Mouse (Mus musculus) lung, postnatal 0 days (tissue): ENCODE results near the gene Samd13. TPM values are rescaled to one million over a fixed set of nuclear protein-coding genes. Genes with fewer than 3 reads are reported as not detected.

Experiments
- ATAC-seq: fragments of 200-750 bp; cut with Nextera tagmentation; 2 replicates; pipeline ENCODE4 v1.8.0; 2017; ENCODE audit warnings: moderate library complexity
- DNase-seq: peaks from one replicate; pipeline ENCODE4 v3.0.0-alpha.2; 2016; ENCODE audit warnings: low spot score
- H3K27ac ChIP-seq: fragments of 300-500 bp; sonication (generic); 2 replicates; pipeline ENCODE4 v1.5.1; 2014; ENCODE audit warnings: antibody characterized with exemption, mild to moderate bottlenecking, low read length, mixed read lengths
- H3K27me3 ChIP-seq: fragments of 300-500 bp; sonication (generic); replicated peaks from 2 replicates; pipeline ENCODE4 v1.6.1; 2014; ENCODE audit warnings: low read length, mixed read lengths; ENCODE audit not compliant: insufficient read depth
- H3K36me3 ChIP-seq: fragments of 300-500 bp; sonication (generic); 2 replicates; pipeline ENCODE4 v1.6.1; 2014; ENCODE audit warnings: low read length, mixed read lengths; ENCODE audit not compliant: insufficient read depth
- H3K4me1 ChIP-seq: fragments of 300-500 bp; sonication (generic); 2 replicates; pipeline ENCODE4 v1.6.1; 2014; ENCODE audit warnings: antibody characterized with exemption, low read depth, low read length, mixed read lengths; ENCODE audit not compliant: insufficient read depth
- H3K4me2 ChIP-seq: fragments of 300-500 bp; sonication (generic); replicated peaks from 2 replicates; pipeline ENCODE4 v1.6.1; 2014; ENCODE audit warnings: low read depth, mild to moderate bottlenecking, low read length, moderate library complexity, mixed read lengths
- H3K4me3 ChIP-seq: fragments of 300-500 bp; sonication (generic); 2 replicates; pipeline ENCODE4 v1.5.1; 2014; ENCODE audit warnings: low read depth, low read length
- H3K9ac ChIP-seq: fragments of 300-500 bp; sonication (generic); replicated peaks from 2 replicates; pipeline ENCODE4 v1.6.1; 2014; ENCODE audit warnings: low read depth, mild to moderate bottlenecking
- H3K9me3 ChIP-seq: fragments of 300-500 bp; sonication (generic); 2 replicates; pipeline ENCODE4 v1.6.1; 2016; ENCODE audit warnings: low read length, mixed read lengths
- CTCF ChIP-seq: IDR thresholded peaks from 2 replicates; pipeline ENCODE4 v1.5.1; 2016; ENCODE audit warnings: antibody characterized with exemption, mild to moderate bottlenecking
- EP300 ChIP-seq: IDR thresholded peaks from 2 replicates; pipeline ENCODE4 v1.6.1; 2016; ENCODE audit warnings: antibody characterized with exemption, mild to moderate bottlenecking, control low read depth
- WGBS: fragments of 180-500 bp; shearing (Covaris S2); extraction: QIAGEN DNeasy Blood & Tissue Kit; methylation state at CpG from one replicate; pipeline ENCODE4 v1.1.7; 2014; 5-methylcytosine and 5-hydroxymethylcytosine counted together
- polyA plus RNA-seq: library from polyadenylated mRNA; unstranded; fragments of >200 nt; fragmentation: Nextera tagmentation; extraction: Ambion mirVana; gene quantifications from 2 replicates; pipeline ENCODE4 v1.2.1, GENCODE M21; 2015

Samd13 gene
- polyA plus RNA-seq, 1 experiment from 2014 or later, result 0.58 TPM

DNA sequence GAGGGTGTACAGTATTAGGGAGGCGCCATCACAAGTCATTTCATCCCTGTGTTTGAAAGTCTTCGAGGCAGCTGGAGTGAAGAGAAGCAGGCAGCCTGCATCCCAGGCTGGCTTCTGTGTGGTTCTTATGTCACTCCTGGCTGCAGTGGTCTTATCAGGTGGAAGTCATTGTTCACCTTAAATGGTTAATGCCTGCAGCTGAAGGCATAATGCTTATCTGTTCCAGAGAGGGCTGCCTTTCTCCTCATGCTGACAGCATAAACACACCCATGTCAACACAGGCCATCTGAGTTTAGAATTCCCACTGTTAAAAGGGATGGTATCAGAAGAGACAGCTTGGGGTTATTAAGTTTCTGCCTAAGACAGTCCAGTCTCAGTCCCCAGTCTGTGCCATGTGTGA lies 84.2 kb downstream of the Samd13 start:
- Histone ChIP-seq H3K4me3 (no peak overlapping the region), H3K27me3 (no peaks in the 10 kb centered on the region), H3K9ac (no peak overlapping the region), H3K4me2 (no peak overlapping the region), H3K36me3 (no peaks in the 10 kb centered on the region), H3K27ac (no peak overlapping the region), H3K9me3 (no peaks in the 10 kb centered on the region), H3K4me1 (no peaks in the 10 kb centered on the region)
- TF ChIP-seq EP300, result no peak
- no peak for TF ChIP-seq CTCF
- ATAC-seq, result no peak
- no peak for DNase-seq
- WGBS, result 58% methylated on average over 2 of the region's 2 CpGs

DNA sequence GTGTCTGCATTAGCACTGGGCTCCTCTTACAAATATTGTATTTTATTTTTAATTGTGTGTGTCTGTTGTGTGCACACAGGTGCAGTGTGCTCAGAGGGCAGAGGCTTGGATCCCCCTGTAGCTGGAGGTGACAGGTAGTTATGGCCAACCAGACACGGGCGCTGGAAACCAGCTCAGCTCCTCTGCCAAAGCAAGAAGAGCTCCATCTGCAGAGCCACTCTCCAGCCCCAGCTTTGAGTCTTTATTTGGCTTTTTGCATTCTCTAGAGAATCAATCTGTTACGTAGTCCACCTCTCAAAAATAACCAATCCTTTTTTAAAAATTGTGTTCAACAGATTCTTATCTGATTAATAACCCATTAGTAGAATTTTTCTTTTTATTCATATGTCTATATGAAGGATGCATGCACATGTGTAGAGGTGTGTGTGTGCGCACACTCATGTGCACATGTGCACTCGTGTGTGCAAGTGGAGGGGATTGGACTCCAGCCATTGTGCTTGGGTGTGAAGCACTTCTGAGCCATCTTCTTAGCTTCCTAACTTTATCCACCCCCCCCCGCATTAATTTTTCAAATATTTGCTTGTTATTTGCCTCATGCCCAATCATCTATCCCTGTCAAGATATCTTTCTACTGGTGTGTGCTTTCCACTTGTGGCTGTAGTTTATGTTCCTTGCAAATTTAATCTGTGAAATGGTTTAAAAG lies 86.0 kb downstream of the Samd13 start:
- ATAC-seq (no peak), DNase-seq (no peak)
- Histone ChIP-seq H3K9ac (no peak overlapping the region), H3K4me3 (no peak overlapping the region), H3K4me1 (no peaks in the 10 kb centered on the region), H3K4me2 (no peak overlapping the region), H3K27me3 (no peaks in the 10 kb centered on the region), H3K36me3 (no peaks in the 10 kb centered on the region), H3K9me3 (no peaks in the 10 kb centered on the region), H3K27ac (no peak overlapping the region)
- TF ChIP-seq EP300 (no peak), CTCF (no peak)
- WGBS, result 81% methylated on average over 6 of the region's 6 CpGs

DNA sequence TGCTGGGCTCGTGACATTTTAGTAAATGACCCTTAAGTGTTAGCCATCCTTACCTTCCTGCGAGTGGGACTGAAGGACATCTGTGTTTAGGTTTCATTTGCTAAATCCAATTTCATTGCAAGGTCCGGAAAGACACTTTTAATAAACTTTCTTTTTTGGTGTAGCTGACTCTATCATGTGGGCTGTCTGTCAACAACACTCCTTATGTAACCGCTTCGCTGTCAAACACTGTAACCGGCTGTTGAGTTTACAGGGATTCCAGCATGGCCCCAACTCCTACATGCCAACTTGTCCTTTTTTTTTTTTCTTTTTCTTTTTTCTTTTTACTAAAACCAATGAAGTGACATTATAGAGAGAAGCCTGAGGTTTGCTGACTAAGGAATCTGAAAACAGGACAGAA lies 87.0 kb downstream of the Samd13 start:
- no peak for TF ChIP-seq CTCF
- TF ChIP-seq EP300, result no peak
- H3K27me3 ChIP-seq, result no peaks in the 10 kb centered on the region
- ATAC-seq, result no peak
- WGBS, result 38% methylated on average over 6 of the region's 6 CpGs
- no peak overlapping the region for H3K4me3 ChIP-seq
- H3K9ac ChIP-seq, result no peak overlapping the region
- no peaks in the 10 kb centered on the region for H3K4me1 ChIP-seq
- peak; percentile 24 for DNase-seq
- H3K27ac ChIP-seq, result no peak overlapping the region
- H3K4me2 ChIP-seq, result no peak overlapping the region
- no peaks in the 10 kb centered on the region for H3K9me3 ChIP-seq
- no peaks in the 10 kb centered on the region for H3K36me3 ChIP-seq

DNA sequence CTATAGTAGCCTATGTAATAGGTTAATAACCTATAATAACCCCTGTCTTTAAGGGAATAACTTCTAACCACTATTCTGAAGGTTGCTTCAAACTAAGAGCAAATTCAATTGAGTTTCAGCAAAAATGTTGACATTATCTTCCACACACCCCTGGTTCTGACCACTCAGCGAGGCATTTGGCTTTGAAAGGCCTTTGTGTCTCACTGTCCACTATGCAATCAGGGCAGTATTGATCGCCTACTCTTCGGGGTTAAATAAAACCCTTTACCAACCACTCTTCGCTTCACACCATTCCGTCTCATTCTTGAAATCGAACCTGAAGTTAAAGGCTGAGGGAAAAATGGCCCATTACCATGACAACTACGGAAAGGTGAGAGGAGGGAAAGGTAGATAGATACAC lies 88.5 kb downstream of the Samd13 start:
- WGBS, result 85% methylated on average over 7 of the region's 7 CpGs
- no peak overlapping the region for H3K9ac ChIP-seq
- no peaks in the 10 kb centered on the region for H3K36me3 ChIP-seq
- H3K4me3 ChIP-seq, result no peak overlapping the region
- no peaks in the 10 kb centered on the region for H3K4me1 ChIP-seq
- H3K27ac ChIP-seq, result no peak overlapping the region
- no peaks in the 10 kb centered on the region for H3K9me3 ChIP-seq
- TF ChIP-seq EP300 (no peak), CTCF (no peak)
- DNase-seq (no peak), ATAC-seq (no peak)
- H3K4me2 ChIP-seq, result no peak overlapping the region
- H3K27me3 ChIP-seq, result no peaks in the 10 kb centered on the region

DNA sequence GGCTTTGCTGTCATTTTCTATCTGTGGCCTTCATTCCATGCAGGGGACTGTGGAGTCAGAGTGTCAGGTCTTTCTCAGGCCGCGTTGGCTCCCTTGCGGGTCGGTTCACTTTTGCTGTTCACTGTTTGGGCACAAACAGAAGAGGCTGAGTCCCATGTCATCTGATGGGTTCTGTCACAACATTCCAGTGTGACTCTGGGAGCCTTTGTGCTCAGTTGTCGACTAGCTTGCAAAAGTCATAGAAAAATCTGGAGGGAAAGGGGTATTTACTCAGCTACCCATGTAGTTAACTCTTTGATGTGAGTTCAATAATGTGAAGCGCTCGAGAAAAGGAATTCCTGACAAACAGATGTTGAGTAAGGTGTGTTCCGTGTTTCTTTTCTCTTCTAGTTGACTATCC lies 89.0 kb downstream of the Samd13 start:
- DNase-seq (no peak), ATAC-seq (no peak)
- H3K9ac ChIP-seq, result no peak overlapping the region
- H3K27me3 ChIP-seq, result no peaks in the 10 kb centered on the region
- no peak overlapping the region for H3K4me2 ChIP-seq
- H3K27ac ChIP-seq, result no peak overlapping the region
- H3K4me1 ChIP-seq, result no peaks in the 10 kb centered on the region
- no peak overlapping the region for H3K4me3 ChIP-seq
- TF ChIP-seq EP300 (no peak), CTCF (no peak)
- WGBS, result 78% methylated on average over 8 of the region's 8 CpGs
- H3K36me3 ChIP-seq, result no peaks in the 10 kb centered on the region
- H3K9me3 ChIP-seq, result no peaks in the 10 kb centered on the region

DNA sequence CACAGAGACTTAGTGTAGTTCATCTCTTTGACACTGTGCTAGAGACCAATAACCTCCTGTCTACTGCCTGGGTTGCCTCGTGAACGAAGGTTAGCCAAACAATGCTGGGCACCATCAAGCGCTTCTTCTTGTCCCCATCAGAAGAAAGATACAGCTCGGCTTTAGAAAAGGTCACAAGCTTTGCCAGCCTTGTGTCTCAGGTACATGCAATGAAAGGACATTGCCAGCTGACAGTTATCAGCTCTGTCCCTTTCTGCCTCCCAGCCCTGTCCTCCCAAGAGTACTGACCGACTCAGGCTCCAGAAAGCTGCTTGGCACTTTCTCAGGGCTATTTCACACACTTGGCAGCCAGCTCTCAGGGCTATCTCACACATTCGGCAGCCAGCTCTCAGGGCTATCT lies 90.0 kb downstream of the Samd13 start:
- 72% methylated on average over 6 of the region's 6 CpGs for WGBS
- no peak overlapping the region for H3K4me2 ChIP-seq

More for the DNA sequence above, 90.0 kb downstream of the Samd13 start:
- Histone ChIP-seq H3K27ac (no peak overlapping the region), H3K27me3 (no peaks in the 10 kb centered on the region), H3K9ac (no peak overlapping the region), H3K9me3 (no peaks in the 10 kb centered on the region), H3K36me3 (no peaks in the 10 kb centered on the region), H3K4me3 (no peak overlapping the region), H3K4me1 (no peaks in the 10 kb centered on the region)
- DNase-seq (no peak), ATAC-seq (no peak)
- TF ChIP-seq EP300, result no peak
- TF ChIP-seq CTCF, result no peak

Other genes with a start within 250 kb of the Samd13 start
- 14.8 and 15.9 TPM in 2 replicates for gene Ctbs, start 235.8 kb downstream of the Samd13 start, polyA plus RNA-seq
- gene Spata1, start 185.8 kb downstream of the Samd13 start, polyA plus RNA-seq, result 4.4 and 5.8 TPM in 2 replicates
- 1,414 and 1,430 TPM in 2 replicates for gene Gng5, start 185.8 kb downstream of the Samd13 start, polyA plus RNA-seq
- 38.4 and 39.8 TPM in 2 replicates for gene Rpf1, start 164.2 kb downstream of the Samd13 start, polyA plus RNA-seq
- 0.29 and 0.63 TPM in 2 replicates for gene Uox, start 115.2 kb downstream of the Samd13 start, polyA plus RNA-seq
- gene Dnase2b, start 70.0 kb downstream of the Samd13 start, polyA plus RNA-seq, result 0.05 and 0.07 TPM in 2 replicates
- gene 4930503B20Rik, start 34.3 kb downstream of the Samd13 start, polyA plus RNA-seq, result not detected in 2 replicates
- gene Prkacb, start 127.4 kb upstream of the Samd13 start, polyA plus RNA-seq, result 37.5 and 40.9 TPM in 2 replicates
- gene Ttll7, start 166.8 kb upstream of the Samd13 start, polyA plus RNA-seq, result 11.9 and 12.4 TPM in 2 replicates